Mouse (Mus musculus): ENCODE results near the gene Dennd6a. TPM values are rescaled to one million over a fixed set of nuclear protein-coding genes. Genes with fewer than 3 reads are reported as not detected.

The Dennd6a gene
- total and polyA plus RNA-seq, 2 experiments from 2014 or later, result 11.9 to 30.7 TPM

DNA sequence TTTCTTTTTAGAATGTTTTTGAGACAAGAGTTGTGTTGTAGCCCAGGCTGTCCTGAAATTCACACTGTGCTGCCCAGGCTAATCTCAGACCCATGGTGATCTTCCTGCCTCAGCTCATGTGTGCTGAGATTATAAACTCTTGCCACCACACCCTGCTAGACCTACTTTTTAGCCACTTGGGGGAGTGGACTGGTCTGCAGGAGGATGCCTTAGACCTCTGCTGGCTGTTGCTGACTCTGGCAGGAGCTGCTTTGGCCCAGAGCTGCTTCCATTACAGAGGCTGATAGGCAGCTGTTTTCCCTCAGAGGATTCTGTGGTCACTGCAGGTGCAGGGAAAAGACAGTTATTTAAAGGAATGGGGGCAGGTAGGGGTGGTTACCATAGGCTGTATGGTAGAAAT lies 17.7 kb downstream of the Dennd6a start:
- ATAC-seq (no peak), DNase-seq (no peak)
- H3K27ac ChIP-seq (ENCODE audit: low read depth, low read length), result no peak overlapping the region
- H3K9me3 ChIP-seq (ENCODE audit: low read length), result no peaks in the 10 kb centered on the region
- no peak overlapping the region for H3K4me2 ChIP-seq (ENCODE audit: low read depth)
- no peak overlapping the region for H3K9ac ChIP-seq
- H3K4me1 ChIP-seq (ENCODE audit: insufficient read depth), result no peaks in the 10 kb centered on the region
- no peak overlapping the region for H3K4me3 ChIP-seq (ENCODE audit: low read depth, low read length)
- no peak for TF ChIP-seq CTCF (IDR thresholded peaks at IDR 0.05; ENCODE audit: low read depth)
- H3K36me3 ChIP-seq (ENCODE audit: insufficient read depth), result peaks cover 4% of the 10 kb centered on the region; the same call in 1 of the 2 replicates
- H3K27me3 ChIP-seq (ENCODE audit: insufficient read depth, low read length), result no peaks in the 10 kb centered on the region

- 44% methylated on average over 2 of the region's 2 CpGs for WGBS
- Histone ChIP-seq H3K27ac (ENCODE audit: low read depth, low read length) (no peak overlapping the region), H3K9ac (no peak overlapping the region), H3K4me2 (ENCODE audit: low read depth) (no peak overlapping the region), H3K36me3 (ENCODE audit: insufficient read depth) (peaks cover 13% of the 10 kb centered on the region), H3K27me3 (ENCODE audit: insufficient read depth, low read length) (no peaks in the 10 kb centered on the region), H3K9me3 (ENCODE audit: low read length) (no peaks in the 10 kb centered on the region), H3K4me1 (ENCODE audit: insufficient read depth) (no peaks in the 10 kb centered on the region), H3K4me3 (ENCODE audit: low read depth, low read length) (no peak overlapping the region)
- no peak for ATAC-seq
- no peak for DNase-seq
- TF ChIP-seq CTCF (IDR thresholded peaks at IDR 0.05; ENCODE audit: low read depth), result no peak
Observed at GRCm38 (mm10) chr14:26593281-26593895, 19.7 kb downstream of the Dennd6a start.

DNA sequence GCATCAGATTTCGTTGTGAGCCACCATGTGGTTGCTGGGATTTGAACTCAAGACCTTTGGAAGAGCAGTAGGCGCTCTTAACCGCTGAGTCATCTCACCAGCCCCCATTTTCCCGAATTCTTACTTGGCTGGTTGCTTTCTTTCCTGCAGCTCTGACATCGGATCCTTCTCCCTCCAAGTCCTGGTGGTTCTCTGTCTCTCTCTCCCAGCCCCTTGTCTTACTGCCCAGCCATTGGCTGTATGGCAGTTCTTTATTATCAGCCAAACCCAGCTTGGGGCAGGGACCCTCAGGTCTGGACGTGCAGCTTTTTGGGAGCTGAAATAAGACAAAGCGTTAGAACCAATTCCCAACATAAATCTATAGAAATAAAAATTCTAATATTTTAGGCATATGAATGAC lies 21.5 kb downstream of the Dennd6a start:
- H3K27me3 ChIP-seq (ENCODE audit: insufficient read depth, low read length), result no peaks in the 10 kb centered on the region
- H3K27ac ChIP-seq (ENCODE audit: low read depth, low read length), result no peak overlapping the region
- 93% methylated on average over 7 of the region's 7 CpGs for WGBS
- no peak overlapping the region for H3K4me2 ChIP-seq (ENCODE audit: low read depth)
- H3K9ac ChIP-seq, result no peak overlapping the region
- no peak for DNase-seq
- no peak overlapping the region for H3K4me3 ChIP-seq (ENCODE audit: low read depth, low read length)
- peaks cover 22% of the 10 kb centered on the region for H3K36me3 ChIP-seq (ENCODE audit: insufficient read depth)
- TF ChIP-seq CTCF (IDR thresholded peaks at IDR 0.05; ENCODE audit: low read depth), result no peak
- no peak for ATAC-seq
- H3K4me1 ChIP-seq (ENCODE audit: insufficient read depth), result no peaks in the 10 kb centered on the region
- H3K9me3 ChIP-seq (ENCODE audit: low read length), result no peaks in the 10 kb centered on the region

- no peak for TF ChIP-seq CTCF (IDR thresholded peaks at IDR 0.05; ENCODE audit: low read depth)
- Histone ChIP-seq H3K9ac (no peak overlapping the region), H3K9me3 (ENCODE audit: low read length) (no peaks in the 10 kb centered on the region), H3K4me1 (ENCODE audit: insufficient read depth) (no peaks in the 10 kb centered on the region), H3K36me3 (ENCODE audit: insufficient read depth) (peaks cover 25% of the 10 kb centered on the region), H3K4me3 (ENCODE audit: low read depth, low read length) (no peak overlapping the region), H3K4me2 (ENCODE audit: low read depth) (no peak overlapping the region), H3K27me3 (ENCODE audit: insufficient read depth, low read length) (no peaks in the 10 kb centered on the region), H3K27ac (ENCODE audit: low read depth, low read length) (no peak overlapping the region)
- DNase-seq, result no peak
- WGBS, result 84% methylated on average over 5 of the region's 5 CpGs
- no peak for ATAC-seq
Observed at GRCm38 (mm10) chr14:26595695-26596365, 22.2 kb downstream of the Dennd6a start.

DNA sequence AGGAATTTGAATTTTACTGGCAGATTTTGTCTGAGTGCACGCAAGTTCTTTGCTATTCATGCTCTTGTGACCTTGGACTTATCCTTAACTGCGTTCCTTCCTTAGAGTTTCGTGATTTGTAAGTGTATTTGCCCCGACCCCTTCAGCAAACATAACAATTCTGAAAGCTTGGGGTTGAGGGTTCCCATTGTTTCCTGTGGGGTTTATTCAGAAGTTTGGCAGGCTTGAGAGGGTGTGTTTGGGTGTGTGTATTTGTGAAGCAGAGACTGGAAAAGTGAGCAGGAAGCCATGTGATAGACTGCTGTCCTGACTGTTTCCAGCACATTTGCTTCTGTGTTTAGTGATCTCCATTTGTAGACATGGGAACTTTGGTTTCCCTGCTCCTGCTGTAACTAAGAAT lies 31.7 kb downstream of the Dennd6a start:
- Histone ChIP-seq H3K27me3 (ENCODE audit: insufficient read depth, low read length) (no peaks in the 10 kb centered on the region), H3K9ac (no peak overlapping the region), H3K4me1 (ENCODE audit: insufficient read depth) (no peaks in the 10 kb centered on the region), H3K4me3 (ENCODE audit: low read depth, low read length) (no peak overlapping the region), H3K4me2 (ENCODE audit: low read depth) (no peak overlapping the region), H3K36me3 (ENCODE audit: insufficient read depth) (peaks cover 46% of the 10 kb centered on the region), H3K9me3 (ENCODE audit: low read length) (no peaks in the 10 kb centered on the region), H3K27ac (ENCODE audit: low read depth, low read length) (no peak overlapping the region)
- 76% methylated on average over 4 of the region's 4 CpGs for WGBS
- no peak for ATAC-seq
- TF ChIP-seq CTCF (IDR thresholded peaks at IDR 0.05; ENCODE audit: low read depth), result no peak
- DNase-seq, result no peak

DNA sequence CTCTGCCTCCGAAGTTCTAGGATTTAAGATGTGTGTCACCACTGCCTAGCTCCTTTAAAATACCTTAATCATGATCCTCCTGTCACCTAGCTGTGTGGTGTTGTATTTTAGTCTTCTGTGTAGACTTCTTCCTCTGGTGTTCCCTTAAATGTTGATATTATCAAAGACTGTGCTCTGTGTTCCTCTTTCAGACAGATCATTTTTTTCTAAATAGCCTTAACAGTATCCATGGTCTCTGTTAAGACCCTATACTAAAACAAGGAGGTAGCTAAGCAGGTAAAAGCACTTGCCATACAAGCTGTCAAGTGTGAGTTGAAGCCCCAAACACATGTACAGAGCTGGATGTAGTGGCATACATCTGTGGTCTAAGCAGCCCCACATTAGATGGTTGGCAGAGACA lies 36.0 kb downstream of the Dennd6a start:
- H3K4me1 ChIP-seq (ENCODE audit: insufficient read depth), result no peaks in the 10 kb centered on the region
- ATAC-seq, result no peak
- H3K9me3 ChIP-seq (ENCODE audit: low read length), result no peaks in the 10 kb centered on the region
- H3K27me3 ChIP-seq (ENCODE audit: insufficient read depth, low read length), result no peaks in the 10 kb centered on the region
- WGBS, result 100% methylated on average over 1 of the region's 1 CpGs
- H3K4me3 ChIP-seq (ENCODE audit: low read depth, low read length), result no peak overlapping the region
- H3K9ac ChIP-seq, result no peak overlapping the region
- no peak for TF ChIP-seq CTCF (IDR thresholded peaks at IDR 0.05; ENCODE audit: low read depth)
- peaks cover 65% of the 10 kb centered on the region for H3K36me3 ChIP-seq (ENCODE audit: insufficient read depth)
- H3K27ac ChIP-seq (ENCODE audit: low read depth, low read length), result no peak overlapping the region
- no peak for DNase-seq
- H3K4me2 ChIP-seq (ENCODE audit: low read depth), result no peak overlapping the region

- ATAC-seq, result no peak
- no peak for TF ChIP-seq CTCF (IDR thresholded peaks at IDR 0.05; ENCODE audit: low read depth)
- H3K27me3 ChIP-seq (ENCODE audit: insufficient read depth, low read length), result no peaks in the 10 kb centered on the region
- H3K27ac ChIP-seq (ENCODE audit: low read depth, low read length), result no peak overlapping the region
- H3K36me3 ChIP-seq (ENCODE audit: insufficient read depth), result peaks cover 66% of the 10 kb centered on the region
- H3K4me3 ChIP-seq (ENCODE audit: low read depth, low read length), result no peak overlapping the region
- no peaks in the 10 kb centered on the region for H3K9me3 ChIP-seq (ENCODE audit: low read length)
- 96% methylated on average over 4 of the region's 4 CpGs for WGBS
- DNase-seq, result no peak
- no peak overlapping the region for H3K9ac ChIP-seq
- H3K4me1 ChIP-seq (ENCODE audit: insufficient read depth), result no peaks in the 10 kb centered on the region
- H3K4me2 ChIP-seq (ENCODE audit: low read depth), result no peak overlapping the region
Observed at GRCm38 (mm10) chr14:26610689-26611088, 37.0 kb downstream of the Dennd6a start.

Measured in forebrain, postnatal 0 days (tissue).